Mouse (Mus musculus) E14TG2a.4 (cell line): Measurements from ENCODE around the gene Vldlr.

Source experiments
- H3K27me3 ChIP-seq: 2 replicates; pipeline ENCODE4 v1.6.1; 2014; ENCODE audit warnings: low read length, control low read depth; ENCODE audit not compliant: insufficient read depth
- H3K36me3 ChIP-seq: 2 replicates; pipeline ENCODE4 v1.6.1; 2014; ENCODE audit warnings: low read length, control low read depth; ENCODE audit not compliant: insufficient read depth
- H3K4me1 ChIP-seq: replicated peaks from 2 replicates; pipeline ENCODE4 v1.6.1; 2014; ENCODE audit warnings: low read depth, low read length, control low read depth
- H3K4me3 ChIP-seq: replicated peaks from 2 replicates; pipeline ENCODE4 v1.5.1; 2014; ENCODE audit warnings: mild to moderate bottlenecking, low read length
- H3K9me3 ChIP-seq: 2 replicates; pipeline ENCODE4 v1.6.1; 2014; ENCODE audit warnings: low read length, control low read depth
- CTCF ChIP-seq: conservative IDR thresholded peaks from 2 replicates; pipeline ENCODE4 v1.5.1; 2014; ENCODE audit warnings: low read length
- NANOG ChIP-seq: IDR thresholded peaks from 2 replicates; pipeline ENCODE4 v1.6.1; 2014; ENCODE audit warnings: borderline replicate concordance, low read length, mixed read lengths
- POU5F1 ChIP-seq: IDR thresholded peaks from 2 replicates; pipeline ENCODE4 v1.6.1; 2014; ENCODE audit warnings: low read length, borderline replicate concordance

The Vldlr gene

GRCm38 (mm10) chr19:27260102-27260501, 43.8 kb downstream of the Vldlr start:
- Histone ChIP-seq H3K4me3 (no peak overlapping the region), H3K4me1 (no peaks in the 10 kb centered on the region), H3K9me3 (no peaks in the 10 kb centered on the region), H3K27me3 (no peaks in the 10 kb centered on the region), H3K36me3 (no peaks in the 10 kb centered on the region)
- TF ChIP-seq POU5F1: no peak
- TF ChIP-seq NANOG: no peak
- no peak for TF ChIP-seq CTCF

DNA sequence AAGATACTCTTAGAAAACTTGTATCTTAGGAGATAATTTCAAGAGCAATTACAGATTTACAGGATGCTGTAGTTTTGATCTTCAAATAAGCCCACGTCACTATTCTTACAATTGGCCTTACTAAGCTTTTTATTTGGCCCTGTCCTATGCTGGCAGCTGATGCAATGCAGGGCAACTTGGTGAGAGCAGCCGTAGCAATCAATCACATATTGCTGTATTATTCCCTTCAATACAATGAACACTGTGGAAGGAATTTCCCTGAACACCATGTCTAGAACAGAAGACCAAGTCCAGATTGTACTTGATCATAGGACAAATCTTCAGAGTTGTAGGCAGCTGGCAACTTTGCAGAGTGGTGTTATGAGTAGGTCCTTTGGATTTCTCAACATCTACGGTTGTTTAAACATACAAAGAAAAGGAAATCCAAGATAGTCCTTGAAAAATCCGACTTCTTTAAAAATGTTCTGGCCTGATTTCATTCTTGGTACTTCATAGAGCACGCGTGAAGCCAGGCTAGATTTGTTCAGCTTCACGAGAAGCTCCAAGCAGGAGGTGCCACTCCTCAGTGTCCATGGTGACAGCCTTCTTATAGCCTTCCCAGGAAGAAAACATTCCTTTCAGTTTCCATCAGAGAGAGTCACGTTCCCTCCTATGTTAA, 44.5 kb downstream of the Vldlr start:
- Histone ChIP-seq H3K4me1 (no peaks in the 10 kb centered on the region), H3K4me3 (no peak overlapping the region), H3K9me3 (no peaks in the 10 kb centered on the region), H3K36me3 (no peaks in the 10 kb centered on the region), H3K27me3 (no peaks in the 10 kb centered on the region)
- TF ChIP-seq NANOG: no peak
- no peak for TF ChIP-seq POU5F1
- no peak for TF ChIP-seq CTCF

DNA sequence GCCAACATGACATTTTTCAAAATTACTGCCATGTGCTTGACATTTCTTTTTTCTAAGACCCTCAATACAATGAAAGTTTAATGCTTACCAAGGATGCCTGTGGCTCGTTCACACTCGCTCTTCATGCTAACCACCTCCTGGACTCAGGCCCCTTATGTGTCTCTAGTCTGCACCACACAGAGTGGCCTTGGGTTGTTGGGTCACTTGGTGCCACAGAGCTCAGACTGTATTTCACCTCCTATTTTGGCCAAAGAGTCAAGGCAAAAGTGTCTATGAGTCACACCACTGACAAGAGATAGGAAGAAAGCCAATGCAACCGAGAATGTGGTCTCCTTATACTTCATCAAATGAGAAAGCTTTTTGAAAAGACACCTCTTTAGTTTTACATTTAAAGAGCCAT, 45.9 kb downstream of the Vldlr start:
- TF ChIP-seq CTCF (no peak), POU5F1 (no peak), NANOG (no peak)

DNA sequence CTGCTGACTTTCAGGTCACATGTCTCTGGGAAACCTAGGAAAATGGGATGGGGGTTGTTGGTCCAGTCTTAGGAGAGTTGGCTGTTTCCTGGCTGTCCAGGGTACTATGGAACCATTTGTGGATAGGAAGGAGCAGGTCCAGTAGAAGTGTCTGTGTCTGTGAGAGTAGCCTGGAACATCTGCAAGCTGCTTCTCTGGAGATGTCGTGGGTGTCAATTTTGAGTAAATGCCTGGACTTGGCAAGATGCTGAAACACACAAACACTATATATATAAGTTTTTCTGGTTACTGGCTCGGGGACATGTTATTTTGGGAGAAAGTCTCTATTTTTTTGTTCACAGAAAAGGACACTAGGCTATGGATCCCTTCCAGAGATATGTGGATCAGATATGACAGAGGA, 57.1 kb downstream of the Vldlr start:
- no peaks in the 10 kb centered on the region for H3K36me3 ChIP-seq
- no peak for TF ChIP-seq POU5F1
- TF ChIP-seq NANOG: no peak
- TF ChIP-seq CTCF: no peak
- no peaks in the 10 kb centered on the region for H3K27me3 ChIP-seq
- no peak overlapping the region for H3K4me3 ChIP-seq
- H3K9me3 ChIP-seq: peaks cover 15% of the 10 kb centered on the region
- no peaks in the 10 kb centered on the region for H3K4me1 ChIP-seq

More for the DNA sequence above, 45.9 kb downstream of the Vldlr start:
- no peaks in the 10 kb centered on the region for H3K36me3 ChIP-seq
- no peak overlapping the region for H3K4me3 ChIP-seq
- H3K27me3 ChIP-seq: no peaks in the 10 kb centered on the region
- no peaks in the 10 kb centered on the region for H3K4me1 ChIP-seq
- H3K9me3 ChIP-seq: no peaks in the 10 kb centered on the region

DNA sequence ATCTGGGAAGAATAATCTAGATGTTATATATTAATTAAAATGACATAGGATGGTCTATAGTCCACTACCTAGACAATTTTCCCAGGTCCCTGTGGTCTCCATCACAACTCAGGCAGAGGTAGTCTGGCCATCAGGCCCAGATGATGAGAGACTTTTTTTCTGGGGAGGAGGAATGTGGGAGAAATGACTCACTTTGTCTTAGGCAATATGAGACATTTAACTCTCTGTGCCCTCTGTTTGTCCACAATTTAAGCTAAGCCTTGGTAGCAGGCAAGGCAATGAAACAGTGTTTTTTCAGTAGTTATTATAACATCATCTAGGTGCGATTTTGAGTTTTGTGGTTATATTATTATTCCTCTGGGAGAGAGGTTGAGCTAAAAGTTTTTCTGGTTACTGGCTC, 58.1 kb downstream of the Vldlr start:
- Histone ChIP-seq H3K4me3 (no peak overlapping the region), H3K27me3 (no peaks in the 10 kb centered on the region), H3K36me3 (no peaks in the 10 kb centered on the region), H3K4me1 (no peaks in the 10 kb centered on the region), H3K9me3 (peaks cover 15% of the 10 kb centered on the region)
- TF ChIP-seq POU5F1 (no peak), NANOG (no peak), CTCF (no peak)

- H3K27me3 ChIP-seq: no peaks in the 10 kb centered on the region
- no peaks in the 10 kb centered on the region for H3K9me3 ChIP-seq
- TF ChIP-seq NANOG: no peak
- no peak for TF ChIP-seq CTCF
- no peak for TF ChIP-seq POU5F1
- no peak overlapping the region for H3K4me3 ChIP-seq
- no peaks in the 10 kb centered on the region for H3K4me1 ChIP-seq
- H3K36me3 ChIP-seq: no peaks in the 10 kb centered on the region
Observed at GRCm38 (mm10) chr19:27279174-27279573, 62.9 kb downstream of the Vldlr start.
